8 mouse cellular contexts compared by ENCODE assay signal in the genomic region with DNA sequence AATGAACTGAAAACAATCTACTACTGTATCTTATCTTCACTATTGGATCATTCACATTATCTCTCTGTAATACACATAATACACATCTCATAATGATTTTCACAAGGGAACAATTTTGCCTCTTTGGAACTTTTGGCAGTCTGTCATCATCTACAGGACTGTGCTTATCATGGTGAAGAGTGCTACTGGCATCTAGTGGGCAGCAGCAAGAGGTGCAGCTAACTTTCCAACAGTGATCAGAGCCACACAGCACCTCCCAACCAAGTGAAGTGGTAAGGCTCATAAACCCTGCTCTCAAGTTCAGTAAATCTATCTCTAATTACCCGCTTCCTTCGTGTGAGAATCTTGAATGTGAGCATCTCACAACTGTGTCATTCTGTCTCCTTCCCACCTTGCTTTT. TPM values are rescaled to one million over a fixed set of nuclear protein-coding genes. Genes with fewer than 3 reads are reported as not detected.
A peak's percentile ranks its signal among the peaks of the same experiment; 100 is the strongest.
DNase-seq lines count a peak whose midpoint lies in the region; ATAC-seq and TF ChIP-seq lines count a peak whose summit lies in the region.

No protein-coding gene starts in this region.

- 49% methylated on average over 2 of the region's 2 CpGs for WGBS in heart, adult 2 months
- 36% methylated on average over 2 of the region's 2 CpGs for WGBS in lung, embryonic 16.5 days

- H3K27ac ChIP-seq in heart, adult 2 months, result no peak overlapping the region
- H3K27ac ChIP-seq in lung, embryonic 16.5 days (ENCODE audit: low read length), result no peak overlapping the region

- H3K4me1 ChIP-seq in heart, adult 2 months (ENCODE audit: control insufficient read depth, insufficient read depth, low read length), result no peaks in the 10 kb centered on the region
- H3K4me1 ChIP-seq in lung, embryonic 16.5 days (replicated peaks; ENCODE audit: control insufficient read depth, insufficient read depth, low read length), result no peaks in the 10 kb centered on the region; the same call in 1 of the 2 replicates

- no peaks in the 10 kb centered on the region; the same call in 1 of the 2 replicates for H3K79me2 ChIP-seq in heart, adult 2 months (replicated peaks; ENCODE audit: control insufficient read depth, insufficient read depth, low read length)

- ATAC-seq in hematopoietic stem cell, adult 5-6 weeks (replicated peaks in 1 of 2; ENCODE audit: insufficient read depth in 1 of 2, low FRiP score in 2 of 2, low TSS enrichment in 1 of 2, low read depth in 1 of 2, poor library complexity in 2 of 2, severe bottlenecking in 2 of 2), result peak; percentile 86 to 88
- peak; percentile 82 for ATAC-seq in lung, embryonic 16.5 days (ENCODE audit: low read depth)

- no peaks in the 10 kb centered on the region for H3K36me3 ChIP-seq in heart, adult 2 months (ENCODE audit: control insufficient read depth, insufficient read depth, low read length)
- H3K36me3 ChIP-seq in lung, embryonic 16.5 days (ENCODE audit: control insufficient read depth, insufficient read depth, low read length), result peaks cover 3% of the 10 kb centered on the region; the same call in 1 of the 2 replicates

- no peaks in the 10 kb centered on the region for H3K9me3 ChIP-seq in lung, embryonic 16.5 days (ENCODE audit: control insufficient read depth, low read length)

- peak; percentile 10 to 24 for DNase-seq in heart, adult 2 months
- DNase-seq in heart, adult 11 months, result no peak
- peak; percentile 43 for DNase-seq in brain, embryonic 18.5 days (ENCODE audit: low read depth, low spot score)
- DNase-seq in fat pad, adult 2 months (ENCODE audit: extremely low read depth, low read depth, low spot score), result peak; percentile 1
- DNase-seq in layer of hippocampus, adult 9-10 months (ENCODE audit: low spot score), result peak; percentile 73
- peak; percentile 57 for DNase-seq in right cerebral cortex, adult 18-20 months

- no peak overlapping the region for H3K4me3 ChIP-seq in heart, adult 2 months
- H3K4me3 ChIP-seq in lung, embryonic 16.5 days (ENCODE audit: low read length), result no peak overlapping the region

- H3K27me3 ChIP-seq in heart, adult 2 months (ENCODE audit: control insufficient read depth, insufficient read depth, low read length), result no peaks in the 10 kb centered on the region
- H3K27me3 ChIP-seq in lung, embryonic 16.5 days (ENCODE audit: control insufficient read depth, insufficient read depth, low read depth, low read length), result no peaks in the 10 kb centered on the region

- intact Hi-C loops in heart, adult 2 months (cut with DNase I), result loop anchor here (2.0 to 5.0 kb wide), 3 partner anchors 204 to 827 kb away; no protein-coding TSS in a partner anchor

- H3K4me2 ChIP-seq in lung, embryonic 16.5 days (ENCODE audit: low read depth, low read length), result no peak overlapping the region

- H3K9ac ChIP-seq in heart, adult 2 months (ENCODE audit: low read depth, low read length), result no peak overlapping the region
- no peak overlapping the region for H3K9ac ChIP-seq in lung, embryonic 16.5 days (ENCODE audit: low read length)

- TF ChIP-seq EP300 in heart, adult 2 months (IDR thresholded peaks at IDR 0.05; ENCODE audit: insufficient read depth, low read depth, low read length), result 0 out of 2 replicates have a peak, but pooled peaks have one; percentile 68

- peak; percentile 93 for TF ChIP-seq CTCF in heart, adult 2 months (IDR thresholded peaks at IDR 0.05)

- no peak for TF ChIP-seq POLR2A in heart, adult 2 months (IDR thresholded peaks at IDR 0.05; ENCODE audit: insufficient read depth, low read depth, low read length)

RNA-seq across cellular contexts. Expression of a gene that starts 44.2 kb away (rescaled TPM):
- 10 to 100 TPM; 34.1 to 34.9 TPM for total RNA-seq in heart, adult 2 months (2021)
- 8.9 and 18.1 TPM in 2 replicates for polyA plus RNA-seq in heart, adult 2 months (2012; rRNA removed)
- 57.8 and 65.5 TPM in 2 replicates for total RNA-seq in hematopoietic stem cell, adult 5-6 weeks (2017)
- 64.7 and 67.1 TPM in 2 replicates for polyA plus RNA-seq in lung, embryonic 16.5 days (2015; fragmentation: Nextera tagmentation; extraction: Ambion mirVana)
